In genomic region chr9:41412174-41412757, GRCm38 (mm10) we compare ENCODE assay signal across 16 mouse cellular contexts.
A peak's percentile ranks its signal among the peaks of the same experiment; 100 is the strongest.
DNase-seq lines count a peak whose midpoint lies in the region; ATAC-seq lines count a peak whose summit lies in the region.
"Had no signal": no experiment of that assay in that cellular context is flagged by ENCODE, and none has a peak within 500 bp of the region (broad histone marks: within the 10 kb centered on the region; RNA-seq: fewer than 3 reads in every experiment).

No protein-coding gene starts in this region.

- no peaks in the 10 kb centered on the region for H3K36me3 ChIP-seq in kidney, embryonic 14.5 days (ENCODE audit: control insufficient read depth, insufficient read depth, low read length)
- H3K36me3 ChIP-seq in forebrain, embryonic 12.5 days (replicated peaks), result no peaks in the 10 kb centered on the region
- peaks cover 12% of the 10 kb centered on the region; the same call in 1 of the 2 replicates for H3K36me3 ChIP-seq in hindbrain, embryonic 13.5 days
- H3K36me3 ChIP-seq in midbrain, embryonic 12.5 days, result peaks cover 18% of the 10 kb centered on the region; the same call in 1 of the 2 replicates
- H3K36me3 ChIP-seq: embryonic facial prominence, embryonic 13.5 days; G1E; limb, embryonic 13.5 days had no signal

- no peak overlapping the region for H3K27ac ChIP-seq in kidney, embryonic 14.5 days (ENCODE audit: low read depth, low read length)
- H3K27ac ChIP-seq in forebrain, embryonic 12.5 days, result 0 out of 2 replicates have a peak overlapping the region, but pooled peaks have one; percentile 50
- peak overlapping the region; percentile 56 for H3K27ac ChIP-seq in hindbrain, embryonic 13.5 days
- peak overlapping the region; percentile 12 for H3K27ac ChIP-seq in midbrain, embryonic 12.5 days (replicated peaks)
- H3K27ac ChIP-seq: embryonic facial prominence, embryonic 13.5 days; limb, embryonic 13.5 days had no signal

- peak; percentile 55; the same call in 1 of the 2 replicates for ATAC-seq in kidney, embryonic 14.5 days (ENCODE audit: low FRiP score, low TSS enrichment)
- ATAC-seq in forebrain, embryonic 12.5 days (ENCODE audit: low FRiP score), result no peak
- ATAC-seq in hindbrain, embryonic 13.5 days (ENCODE audit: low FRiP score), result no peak
- ATAC-seq in midbrain, embryonic 12.5 days (ENCODE audit: low FRiP score, low read depth), result no peak

- no peak overlapping the region for H3K9ac ChIP-seq in kidney, embryonic 14.5 days (ENCODE audit: low read depth, low read length)
- no peak overlapping the region for H3K9ac ChIP-seq in forebrain, embryonic 12.5 days
- no peak overlapping the region for H3K9ac ChIP-seq in hindbrain, embryonic 13.5 days
- H3K9ac ChIP-seq in midbrain, embryonic 12.5 days (replicated peaks), result no peak overlapping the region
- H3K9ac ChIP-seq: embryonic facial prominence, embryonic 13.5 days; limb, embryonic 13.5 days had no signal

- DNase-seq in kidney, postnatal 25 days, result no peak
- DNase-seq in cerebellum, postnatal 25 days, result no peak
- no peak for DNase-seq in thymus, postnatal 14 days
- DNase-seq: adrenal gland, postnatal 10 days; cerebellum, postnatal 10 days; gastrocnemius, postnatal 10 days; heart, postnatal 36 days; lung, adult 18-20 months had no signal

- no peaks in the 10 kb centered on the region for H3K9me3 ChIP-seq in kidney, embryonic 14.5 days (ENCODE audit: control insufficient read depth, low read length)
- H3K9me3 ChIP-seq in forebrain, embryonic 12.5 days, result no peaks in the 10 kb centered on the region
- H3K9me3 ChIP-seq in hindbrain, embryonic 13.5 days, result no peaks in the 10 kb centered on the region
- no peaks in the 10 kb centered on the region for H3K9me3 ChIP-seq in midbrain, embryonic 12.5 days
- H3K9me3 ChIP-seq: embryonic facial prominence, embryonic 13.5 days; G1E; limb, embryonic 13.5 days had no signal

- H3K27me3 ChIP-seq in kidney, embryonic 14.5 days (ENCODE audit: control insufficient read depth, insufficient read depth, low read length), result no peaks in the 10 kb centered on the region
- H3K27me3 ChIP-seq in forebrain, embryonic 12.5 days, result no peaks in the 10 kb centered on the region
- H3K27me3 ChIP-seq in hindbrain, embryonic 13.5 days, result no peaks in the 10 kb centered on the region
- H3K27me3 ChIP-seq in midbrain, embryonic 12.5 days, result no peaks in the 10 kb centered on the region
- H3K27me3 ChIP-seq: embryonic facial prominence, embryonic 13.5 days; limb, embryonic 13.5 days had no signal

- H3K4me1 ChIP-seq in kidney, embryonic 14.5 days (ENCODE audit: control insufficient read depth, insufficient read depth, low read length), result peaks cover 4% of the 10 kb centered on the region; the same call in 1 of the 2 replicates
- H3K4me1 ChIP-seq in forebrain, embryonic 12.5 days, result peaks cover 24% of the 10 kb centered on the region
- H3K4me1 ChIP-seq in hindbrain, embryonic 13.5 days (replicated peaks), result peaks cover 26% of the 10 kb centered on the region
- H3K4me1 ChIP-seq in midbrain, embryonic 12.5 days, result peaks cover 25% of the 10 kb centered on the region

- H3K4me2 ChIP-seq in kidney, embryonic 14.5 days (replicated peaks; ENCODE audit: low read depth, low read length), result no peak overlapping the region
- H3K4me2 ChIP-seq in forebrain, embryonic 12.5 days, result no peak overlapping the region
- no peak overlapping the region for H3K4me2 ChIP-seq in hindbrain, embryonic 13.5 days
- no peak overlapping the region for H3K4me2 ChIP-seq in midbrain, embryonic 12.5 days (replicated peaks)
- H3K4me2 ChIP-seq: embryonic facial prominence, embryonic 13.5 days; heart, embryonic 11.5 days; limb, embryonic 13.5 days had no signal

- WGBS in kidney, embryonic 14.5 days, result 33% methylated on average over 5 of the region's 5 CpGs
- WGBS in forebrain, embryonic 12.5 days, result 41% methylated on average over 5 of the region's 5 CpGs
- 39% methylated on average over 5 of the region's 5 CpGs for WGBS in hindbrain, embryonic 13.5 days
- WGBS in midbrain, embryonic 12.5 days, result 16% methylated on average over 5 of the region's 5 CpGs

- no peak overlapping the region for H3K4me3 ChIP-seq in kidney, embryonic 14.5 days (ENCODE audit: low read length)
- H3K4me3 ChIP-seq in forebrain, embryonic 12.5 days (replicated peaks), result no peak overlapping the region
- H3K4me3 ChIP-seq in hindbrain, embryonic 13.5 days, result no peak overlapping the region
- H3K4me3 ChIP-seq in midbrain, embryonic 12.5 days, result no peak overlapping the region
- H3K4me3 ChIP-seq: embryonic facial prominence, embryonic 13.5 days; limb, embryonic 13.5 days had no signal
